Mouse (Mus musculus) liver, postnatal 0 days (tissue): ENCODE measurements at regions not wholly inside any gene's neighbourhood (a gene's known extent, or its start where the extent isn't known, plus 50 kb on each side); places are given as distances from the start of the nearest gene placed in this dataset.

Experiments
- ATAC-seq: fragments of 200-750 bp; cut with Nextera tagmentation; 2 replicates; pipeline ENCODE4 v1.8.0; 2017; ENCODE audit warnings: mild to moderate bottlenecking, moderate library complexity
- DNase-seq: peaks from one replicate; pipeline ENCODE4 v3.0.0-alpha.2; 2016
- H3K27ac ChIP-seq: fragments of 300-500 bp; sonication (generic); 2 replicates; pipeline ENCODE4 v1.5.1; 2014; ENCODE audit warnings: antibody characterized with exemption, moderate library complexity, mild to moderate bottlenecking, low read depth
- H3K27me3 ChIP-seq: fragments of 300-500 bp; sonication (generic); 2 replicates; pipeline ENCODE4 v1.6.1; 2014; ENCODE audit warnings: low read length, control low read depth, mixed read lengths; ENCODE audit not compliant: insufficient read depth
- H3K36me3 ChIP-seq: fragments of 300-500 bp; sonication (generic); replicated peaks from 2 replicates; pipeline ENCODE4 v1.6.1; 2014; ENCODE audit warnings: mild to moderate bottlenecking, control low read depth, low read length, moderate library complexity, mixed read lengths; ENCODE audit not compliant: insufficient read depth
- H3K4me1 ChIP-seq: fragments of 300-500 bp; sonication (generic); 2 replicates; pipeline ENCODE4 v1.6.1; 2014; ENCODE audit warnings: antibody characterized with exemption, mild to moderate bottlenecking, control low read depth; ENCODE audit not compliant: insufficient read depth
- H3K4me2 ChIP-seq: fragments of 300-500 bp; sonication (generic); 2 replicates; pipeline ENCODE4 v1.6.1; 2014; ENCODE audit warnings: low read depth, mild to moderate bottlenecking, low read length, moderate library complexity, mixed read lengths
- H3K4me3 ChIP-seq: fragments of 300-500 bp; sonication (generic); 2 replicates; pipeline ENCODE4 v1.5.1; 2014; ENCODE audit warnings: low read depth, low read length
- H3K9ac ChIP-seq: fragments of 300-500 bp; sonication (generic); replicated peaks from 2 replicates; pipeline ENCODE4 v1.6.1; 2014; ENCODE audit warnings: mild to moderate bottlenecking, moderate library complexity
- H3K9me3 ChIP-seq: fragments of 300-500 bp; sonication (generic); 2 replicates; pipeline ENCODE4 v1.6.1; 2016; ENCODE audit warnings: mild to moderate bottlenecking, control low read depth, low read length, mixed read lengths
- CTCF ChIP-seq: sonication (generic); IDR thresholded peaks from 2 replicates; pipeline ENCODE4 v1.5.1; 2016; ENCODE audit warnings: antibody characterized with exemption, low read depth
- EP300 ChIP-seq: IDR thresholded peaks from 2 replicates; pipeline ENCODE4 v1.6.1; 2016; ENCODE audit warnings: antibody characterized with exemption, low read depth, mild to moderate bottlenecking
- WGBS: fragments of 180-500 bp; shearing (Covaris S2); extraction: QIAGEN DNeasy Blood & Tissue Kit; methylation state at CpG from one replicate; pipeline ENCODE4 v1.1.7; 2014; ENCODE audit not compliant: insufficient replicate concordance; 5-methylcytosine and 5-hydroxymethylcytosine counted together

- TF ChIP-seq EP300 (no peak), CTCF (no peak)
- no peaks in the 10 kb centered on the region for H3K36me3 ChIP-seq
- no peaks in the 10 kb centered on the region for H3K27me3 ChIP-seq
- no peaks in the 10 kb centered on the region for H3K9me3 ChIP-seq
- no peak overlapping the region for H3K9ac ChIP-seq
- 40% methylated on average over 2 of the region's 2 CpGs for WGBS
- no peaks in the 10 kb centered on the region for H3K4me1 ChIP-seq
- H3K4me3 ChIP-seq, result no peak overlapping the region
- no peak overlapping the region for H3K27ac ChIP-seq
- DNase-seq, result no peak
- ATAC-seq, result no peak
- no peak overlapping the region for H3K4me2 ChIP-seq
Measured at GRCm38 (mm10) chr3:34143652-34144051, 62.5 kb upstream of the Dnajc19 start.

- WGBS, result 77% methylated on average over 9 of the region's 9 CpGs
- Histone ChIP-seq H3K4me2 (no peak overlapping the region), H3K36me3 (no peaks in the 10 kb centered on the region), H3K4me3 (no peak overlapping the region), H3K9me3 (no peaks in the 10 kb centered on the region), H3K9ac (no peak overlapping the region), H3K27ac (no peak overlapping the region), H3K4me1 (no peaks in the 10 kb centered on the region), H3K27me3 (no peaks in the 10 kb centered on the region)
- DNase-seq (no peak), ATAC-seq (no peak)
- TF ChIP-seq EP300 (no peak), CTCF (no peak)
Measured at GRCm38 (mm10) chr3:34139227-34139626, 58.1 kb upstream of the Dnajc19 start.

GRCm38 (mm10) chr3:34137984-34138383 is 56.9 kb upstream of the Dnajc19 start:
- no peaks in the 10 kb centered on the region for H3K27me3 ChIP-seq
- H3K9me3 ChIP-seq, result no peaks in the 10 kb centered on the region
- H3K4me1 ChIP-seq, result no peaks in the 10 kb centered on the region
- ATAC-seq, result no peak
- H3K4me2 ChIP-seq, result no peak overlapping the region
- no peak overlapping the region for H3K4me3 ChIP-seq
- H3K36me3 ChIP-seq, result no peaks in the 10 kb centered on the region
- no peak for DNase-seq
- no peak overlapping the region for H3K9ac ChIP-seq
- 55% methylated on average over 7 of the region's 7 CpGs for WGBS
- TF ChIP-seq CTCF, result no peak
- TF ChIP-seq EP300, result no peak
- no peak overlapping the region for H3K27ac ChIP-seq

- Histone ChIP-seq H3K4me2 (no peak overlapping the region), H3K27me3 (no peaks in the 10 kb centered on the region), H3K9ac (no peak overlapping the region), H3K36me3 (no peaks in the 10 kb centered on the region), H3K4me3 (no peak overlapping the region), H3K27ac (no peak overlapping the region), H3K9me3 (no peaks in the 10 kb centered on the region), H3K4me1 (no peaks in the 10 kb centered on the region)
- no peak for ATAC-seq
- no peak for DNase-seq
- no peak for TF ChIP-seq CTCF
- TF ChIP-seq EP300, result no peak
- 65% methylated on average over 2 of the region's 2 CpGs for WGBS
Measured at GRCm38 (mm10) chr3:34136385-34136784, 55.3 kb upstream of the Dnajc19 start.
